Mouse (Mus musculus): ENCODE measurements around the gene Myo1h.

Gene Myo1h

GRCm38 (mm10) chr5:114288874-114289273, at the start of gene Myo1h:
TSS of gene Myo1h (plus strand) at chr5:114289166.
- DNase-seq (ENCODE audit: low spot score), result no peak

GRCm38 (mm10) chr5:114239737-114240136, 49.2 kb upstream of the Myo1h start:
- no peak for DNase-seq (ENCODE audit: low spot score)

DNA sequence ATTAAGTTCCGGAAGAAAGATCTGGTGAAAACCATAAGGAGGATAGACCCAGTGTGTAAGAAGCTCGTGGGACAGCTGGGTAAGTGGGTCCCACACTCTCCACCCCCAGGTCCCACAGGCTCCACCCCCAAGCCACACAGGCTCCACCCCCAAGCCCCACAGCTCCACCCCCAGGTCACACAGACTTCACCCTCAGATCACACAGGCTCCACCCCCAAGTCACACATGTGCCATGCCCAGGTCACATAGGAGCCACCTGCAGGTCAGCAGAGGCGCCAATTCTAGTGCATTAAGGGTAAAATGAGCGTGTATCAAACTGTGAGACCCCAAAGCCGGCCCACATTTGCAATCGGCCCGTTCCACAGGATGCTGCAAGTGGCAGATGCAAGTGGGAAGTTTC, 42.5 kb upstream of the Myo1h start:
- no peak for DNase-seq (ENCODE audit: low spot score)

GRCm38 (mm10) chr5:114248174-114248589, 40.8 kb upstream of the Myo1h start:
- peak; percentile 67 for DNase-seq (ENCODE audit: low spot score)

GRCm38 (mm10) chr5:114259495-114259894, 29.5 kb upstream of the Myo1h start:
- no peak for DNase-seq (ENCODE audit: low spot score)

DNA sequence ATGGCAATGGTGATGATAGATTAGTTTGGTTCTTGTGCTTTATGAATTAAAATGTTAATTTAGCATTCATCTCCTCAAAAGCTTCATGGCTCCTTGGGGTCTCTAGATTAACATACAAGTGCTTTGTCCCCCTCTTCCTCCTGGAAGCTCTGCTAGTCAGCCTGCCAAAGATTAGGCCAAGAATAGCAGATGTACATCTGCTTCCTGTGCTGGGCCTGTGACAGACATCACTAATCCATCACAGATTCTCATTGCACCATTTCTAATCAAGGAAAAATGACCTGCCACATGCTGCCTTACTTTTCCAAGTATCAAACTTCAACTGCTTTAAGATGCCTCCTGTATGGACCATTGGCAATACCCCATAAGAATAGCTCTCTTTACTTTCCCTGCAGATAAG, 27.5 kb upstream of the Myo1h start:
- no peak for DNase-seq (ENCODE audit: low spot score)

GRCm38 (mm10) chr5:114264030-114264459, 24.9 kb upstream of the Myo1h start:
- DNase-seq (ENCODE audit: low spot score), result no peak

GRCm38 (mm10) chr5:114264791-114265190, 24.2 kb upstream of the Myo1h start:
- DNase-seq (ENCODE audit: low spot score), result no peak

- DNase-seq (ENCODE audit: low spot score), result no peak
Measured at GRCm38 (mm10) chr5:114268646-114269045, 20.3 kb upstream of the Myo1h start.

DNA sequence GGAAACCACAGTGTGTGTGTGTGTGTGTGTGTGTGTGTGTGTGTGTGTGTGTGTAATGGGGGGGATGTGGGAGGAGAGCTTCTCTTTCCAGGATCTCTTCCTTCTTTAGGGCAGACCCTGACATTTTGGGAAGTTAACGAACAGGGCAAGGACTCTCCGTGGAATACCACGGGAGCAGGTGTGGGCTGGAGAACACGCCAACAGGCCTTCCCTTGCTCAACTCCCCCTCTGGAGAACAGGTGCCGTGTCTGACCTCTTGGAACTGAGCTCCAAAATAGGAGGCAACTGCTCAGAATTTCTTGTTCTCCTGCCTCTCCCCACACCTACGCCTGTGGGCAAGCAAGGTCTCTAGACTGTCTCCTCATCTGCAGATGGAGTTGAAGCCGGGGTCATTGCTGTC, 19.5 kb upstream of the Myo1h start:
- no peak for DNase-seq (ENCODE audit: low spot score)

DNA sequence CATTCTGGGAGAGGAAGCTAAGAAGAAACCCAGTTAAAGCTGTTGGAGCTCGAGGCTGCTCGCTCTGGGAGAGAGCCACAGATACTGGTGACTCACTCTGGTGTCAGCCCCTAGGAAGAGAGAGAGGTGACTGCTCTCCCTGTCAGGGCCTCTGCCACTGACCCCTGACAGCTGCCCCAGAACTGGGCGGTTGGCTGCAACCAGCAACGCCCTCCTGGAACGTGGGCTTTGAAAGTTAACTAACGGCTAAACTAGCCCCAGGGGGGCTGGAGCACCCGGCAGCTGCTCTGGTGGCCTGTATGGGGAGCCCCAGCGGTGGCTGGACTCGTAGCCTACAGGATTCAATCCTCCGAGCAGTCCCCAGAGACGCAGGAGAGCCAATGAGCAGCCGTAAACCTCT, 19.0 kb upstream of the Myo1h start:
- DNase-seq (ENCODE audit: low spot score), result no peak

DNA sequence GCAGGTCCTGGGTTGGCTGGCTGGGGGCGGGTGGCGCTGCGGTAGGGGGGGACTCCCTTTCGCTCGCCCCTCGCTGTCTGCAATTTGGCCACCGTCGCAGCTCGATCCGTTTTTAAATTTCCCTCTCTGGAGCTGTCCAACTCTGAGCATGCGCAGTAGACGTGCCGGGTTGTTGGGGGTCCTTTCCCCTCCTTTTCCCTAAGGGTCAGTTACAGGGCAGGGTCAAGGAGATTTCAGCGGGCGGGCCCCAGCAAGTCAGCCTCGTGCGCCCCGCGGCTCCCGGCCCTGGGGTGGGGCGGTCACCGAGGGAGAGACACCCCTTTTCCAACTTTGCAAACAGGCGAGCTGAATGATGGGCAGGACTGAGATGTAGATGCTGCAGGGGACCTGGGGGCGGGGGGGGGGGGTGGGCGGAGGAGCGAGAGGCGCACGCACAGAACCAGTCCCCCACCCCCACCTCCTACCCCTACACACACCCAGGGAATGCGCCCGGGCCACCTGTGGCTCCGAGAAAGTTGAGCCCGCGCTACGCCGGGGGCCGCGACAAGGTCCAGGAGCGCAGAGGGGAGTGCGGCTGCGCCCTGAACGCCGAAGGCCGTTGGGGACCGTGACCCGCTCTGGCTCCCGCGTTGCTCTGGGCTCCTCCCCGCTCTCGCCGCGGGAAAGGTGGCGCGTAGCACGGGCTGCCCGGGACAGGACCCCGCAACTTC, 15.1 kb upstream of the Myo1h start, which contains the start of gene Foxn4:
Foxn4 (minus strand) TSS at position 115 of the 710 bp plus-strand sequence.
- DNase-seq (ENCODE audit: low spot score), result no peak

DNA sequence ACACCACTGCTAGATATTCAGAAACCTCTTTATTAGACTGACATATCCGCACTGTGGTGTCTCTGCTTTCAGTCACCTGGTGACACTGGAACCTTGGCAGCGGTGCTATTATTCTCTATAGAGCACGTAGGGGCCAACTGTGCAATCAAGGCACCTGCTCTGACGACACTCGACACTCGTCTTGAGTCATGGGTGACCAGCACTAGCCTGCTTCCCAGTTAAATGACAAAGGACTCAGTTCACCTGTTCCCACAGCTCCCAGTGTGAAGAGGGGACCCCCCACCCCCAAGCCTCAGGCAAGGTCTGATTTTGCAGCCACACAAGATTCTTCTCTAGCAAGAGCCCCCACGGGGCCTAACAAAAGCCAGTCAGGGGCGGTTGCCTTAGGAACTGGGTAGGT, 13.6 kb upstream of the Myo1h start:
- no peak for DNase-seq (ENCODE audit: low spot score)

DNA sequence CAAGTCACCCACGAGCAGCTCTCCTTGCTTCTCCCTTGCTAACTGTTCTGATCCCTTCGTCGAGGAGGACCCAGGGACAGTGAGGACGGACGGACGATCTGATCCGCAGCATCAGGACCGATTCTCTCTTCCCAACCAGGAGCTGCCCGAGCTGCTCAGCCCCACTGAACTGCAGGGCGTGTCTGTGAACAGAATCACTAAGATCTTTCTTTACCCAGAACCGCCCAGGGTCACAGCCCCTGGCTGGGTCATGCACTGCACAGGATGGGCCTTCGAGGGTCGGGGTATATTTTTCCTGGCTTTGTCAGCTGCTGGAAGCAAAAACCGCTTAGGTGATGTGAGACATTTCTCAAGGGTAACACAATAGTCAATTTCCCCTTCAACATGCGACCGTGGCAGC, 13.0 kb upstream of the Myo1h start:
- no peak for DNase-seq (ENCODE audit: low spot score)

GRCm38 (mm10) chr5:114279382-114280143, 9.4 kb upstream of the Myo1h start:
- DNase-seq (ENCODE audit: low spot score), result no peak

- no peak for DNase-seq (ENCODE audit: low spot score)
Measured at GRCm38 (mm10) chr5:114282346-114282745, 6.6 kb upstream of the Myo1h start.

- no peak for DNase-seq (ENCODE audit: low spot score)
Measured at GRCm38 (mm10) chr5:114284604-114285397, 4.2 kb upstream of the Myo1h start.

GRCm38 (mm10) chr5:114285398-114285700, 3.6 kb upstream of the Myo1h start:
- peak; percentile 24 for DNase-seq (ENCODE audit: low spot score)

GRCm38 (mm10) chr5:114286102-114286501, 2.9 kb upstream of the Myo1h start:
- DNase-seq (ENCODE audit: low spot score), result no peak

GRCm38 (mm10) chr5:114286872-114287571, 1.9 kb upstream of the Myo1h start:
- DNase-seq (ENCODE audit: low spot score), result no peak

DNA sequence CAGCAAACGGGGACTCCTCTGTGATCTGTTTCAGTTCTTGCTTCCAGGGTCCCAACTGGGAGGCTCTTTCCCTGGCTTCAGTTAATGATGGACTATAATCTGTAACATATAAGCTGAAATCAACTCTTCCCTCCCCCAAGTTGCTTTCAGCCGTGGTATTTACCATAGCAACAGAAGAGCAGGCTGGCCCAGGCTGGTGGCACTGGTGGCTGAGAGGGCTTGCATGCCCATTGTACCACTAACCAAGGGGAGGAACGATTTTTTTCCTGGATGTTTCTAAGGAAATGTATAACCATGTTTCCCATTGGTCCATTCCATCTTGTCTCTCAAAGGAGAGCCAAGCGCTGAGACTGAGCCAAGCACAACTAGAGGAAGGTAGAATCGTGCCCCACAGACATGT, 570 bp upstream of the Myo1h start:
- DNase-seq (ENCODE audit: low spot score), result no peak

- no peak for DNase-seq (ENCODE audit: low spot score)
Measured at GRCm38 (mm10) chr5:114290004-114290403, 1.0 kb downstream of the Myo1h start.
